Mouse (Mus musculus) gastrocnemius, postnatal 4 days (tissue): ENCODE measurements around the gene Zfp964. TPM values are rescaled to one million over a fixed set of nuclear protein-coding genes. Genes with fewer than 3 reads are reported as not detected.
"Not testable (repeated sequence)": the region's sequence is repeated elsewhere in the genome, so short reads cannot be mapped to it uniquely, and the experiment has no call there.

Experiments used
- DNase-seq, 2 experiments: peaks; one replicate each; pipeline ENCODE4 v3.0.0; 2021 to 2022; ENCODE audit warnings: low spot score in 2 of 2, mixed read lengths in 2 of 2
- long read RNA-seq, 2 experiments: library from polyadenylated mRNA; stranded (forward); transcript quantifications; one replicate each; pipeline ENCODE4 v2.0.0; 2021
- total RNA-seq, 2 experiments: library from RNA; stranded (reverse); gene quantifications; 2 replicates each; pipeline ENCODE4 v1.2.3; 2021

Zfp964 gene
- 1 to 10 TPM; 1.1 to 2.0 TPM for total RNA-seq
- long read RNA-seq, experiment 1 = 0 reads
- long read RNA-seq, experiment 2, partial matches to known transcripts = 0 of 1 reads
- long read RNA-seq, experiment 2, other reads (novel, unspliced or antisense) = 1 of 1 reads

GRCm38 (mm10) chr8:69654358-69654981, at the start of gene Zfp964:
Gene Zfp964, plus strand, starts transcription at chr8:69654479.
- DNase-seq = peak; percentile 83 to 93

GRCm38 (mm10) chr8:69614687-69615086, 39.6 kb upstream of the Zfp964 start:
- no peak for DNase-seq

- DNase-seq = no peak
These were observed 36.2 kb upstream of the Zfp964 start for GRCm38 (mm10) chr8:69618078-69618477.

- DNase-seq = peak; percentile 98 to 99
These were observed 29.0 kb upstream of the Zfp964 start, which contains the start of gene Zfp868 for GRCm38 (mm10) chr8:69625095-69625789. Gene Zfp868, minus strand, starts transcription at chr8:69625548.

GRCm38 (mm10) chr8:69653808-69654357, 396 bp upstream of the Zfp964 start:
- DNase-seq = no peak

- no peak for DNase-seq
These were observed 7.0 kb downstream of the Zfp964 start for GRCm38 (mm10) chr8:69661294-69661693.

- not testable (repeated sequence) for DNase-seq
These were observed 10.8 kb downstream of the Zfp964 start for GRCm38 (mm10) chr8:69665051-69665450.

- DNase-seq = no peak
These were observed 47.5 kb downstream of the Zfp964 start for GRCm38 (mm10) chr8:69701810-69702209.

- DNase-seq = not testable (repeated sequence)
These were observed 56.3 kb downstream of the Zfp964 start, which contains the start of gene Zfp869 for GRCm38 (mm10) chr8:69710624-69711023. Gene Zfp869, minus strand, starts transcription at chr8:69710724.

- no peak for DNase-seq
These were observed 59.2 kb downstream of the Zfp964 start for GRCm38 (mm10) chr8:69713516-69713915.

GRCm38 (mm10) chr8:69715366-69715765, 61.1 kb downstream of the Zfp964 start:
- no peak for DNase-seq

Other genes starting within 250 kb of the Zfp964 start
- not detected for gene Gm9495, start 200.9 kb upstream of the Zfp964 start, total RNA-seq
- gene Gm7697, start 131.5 kb upstream of the Zfp964 start, total RNA-seq = not detected
- 10 to 100 TPM; 10.0 to 12.2 TPM for gene Zfp868, start 28.9 kb upstream of the Zfp964 start, total RNA-seq
- gene Zfp869, start 56.2 kb downstream of the Zfp964 start, total RNA-seq = 10 to 100 TPM; 13.4 to 16.6 TPM
- gene Zfp963, start 95.5 kb downstream of the Zfp964 start, total RNA-seq = 1 to 10 TPM; 4.1 to 5.2 TPM
- gene Gm20422, start 120.4 kb downstream of the Zfp964 start, total RNA-seq = 1 to 10 TPM; 4.0 to 6.3 TPM
- gene Atp13a1, start 136.7 kb downstream of the Zfp964 start, total RNA-seq = 10 to 100 TPM; 21.3 to 22.3 TPM
- gene Zfp866, start 136.7 kb downstream of the Zfp964 start, total RNA-seq = 10 to 100 TPM; 18.9 to 21.5 TPM
- 10 to 100 TPM; 10.3 to 11.6 TPM for gene Gmip, start 154.2 kb downstream of the Zfp964 start, total RNA-seq
- under 1 TPM; 0.22 to 0.31 TPM for gene Lpar2, start 167.9 kb downstream of the Zfp964 start, total RNA-seq
- 1 to 10 TPM; 1.4 to 1.9 TPM for gene Pbx4, start 178.0 kb downstream of the Zfp964 start, total RNA-seq
- gene Cilp2, start 233.2 kb downstream of the Zfp964 start, total RNA-seq = 10 to 100 TPM in 1 of 2 experiments, 1 to 10 TPM in 1; 6.3 to 12.8 TPM
- gene Tssk6, start 247.7 kb downstream of the Zfp964 start, total RNA-seq = under 1 TPM in 1 of 2 experiments, not detected in 1; 0.60 TPM
- 100 to 1,000 TPM; 188 to 196 TPM for gene Ndufa13, start 248.1 kb downstream of the Zfp964 start, total RNA-seq
- gene Yjefn3, start 248.2 kb downstream of the Zfp964 start, total RNA-seq = 10 to 100 TPM; 10.8 to 11.7 TPM